Comparison of ENCODE assay signal across 12 mouse cellular contexts in genomic region chr8:87719137-87719815, GRCm38 (mm10).
DNase-seq lines count a peak whose midpoint lies in the region; ATAC-seq and TF ChIP-seq lines count a peak whose summit lies in the region.
"Had no signal": no experiment of that assay in that cellular context is flagged by ENCODE, and none has a peak within 500 bp of the region (broad histone marks: within the 10 kb centered on the region; RNA-seq: fewer than 3 reads in every experiment).

No protein-coding gene starts in this region.

- H3K4me1 ChIP-seq in intestine, embryonic 15.5 days (replicated peaks): peaks cover 19% of the 10 kb centered on the region; the same call in 1 of the 2 replicates
- H3K4me1 ChIP-seq in intestine, postnatal 0 days (replicated peaks; ENCODE audit: control insufficient read depth, insufficient read depth, low read length): no peaks in the 10 kb centered on the region
- peaks cover 64% of the 10 kb centered on the region for H3K4me1 ChIP-seq in embryonic facial prominence, embryonic 14.5 days (ENCODE audit: control insufficient read depth, insufficient read depth, low read length)
- H3K4me1 ChIP-seq in hindbrain, embryonic 16.5 days (ENCODE audit: control insufficient read depth, insufficient read depth, low read depth, low read length): peaks cover 60% of the 10 kb centered on the region
- H3K4me1 ChIP-seq in stomach, embryonic 14.5 days (ENCODE audit: control insufficient read depth, insufficient read depth, low read length): peaks cover 49% of the 10 kb centered on the region

- H3K4me2 ChIP-seq in intestine, embryonic 15.5 days (replicated peaks): no peak overlapping the region
- no peak overlapping the region for H3K4me2 ChIP-seq in intestine, postnatal 0 days (replicated peaks; ENCODE audit: low read depth)
- H3K4me2 ChIP-seq in embryonic facial prominence, embryonic 14.5 days (ENCODE audit: low read depth, low read length): peak overlapping the region; percentile 26; the same call in 1 of the 2 replicates
- H3K4me2 ChIP-seq in hindbrain, embryonic 16.5 days (ENCODE audit: low read length): peak overlapping the region; percentile 25
- no peak overlapping the region for H3K4me2 ChIP-seq in stomach, embryonic 14.5 days (replicated peaks; ENCODE audit: low read depth, low read length)

- H3K27ac ChIP-seq in intestine, embryonic 15.5 days: peak overlapping the region; percentile 14; the same call in 1 of the 2 replicates
- no peak overlapping the region for H3K27ac ChIP-seq in intestine, postnatal 0 days (ENCODE audit: low read depth, low read length)
- H3K27ac ChIP-seq in embryonic facial prominence, embryonic 14.5 days (replicated peaks; ENCODE audit: low read depth, low read length): peak overlapping the region; percentile 79
- H3K27ac ChIP-seq in hindbrain, embryonic 16.5 days (ENCODE audit: low read depth, low read length): peak overlapping the region; percentile 74
- H3K27ac ChIP-seq in stomach, embryonic 14.5 days (ENCODE audit: low read length): peak overlapping the region; percentile 36; the same call in 1 of the 2 replicates
- H3K27ac ChIP-seq: layer of hippocampus, adult 2 months; liver, embryonic 14.5 days had no signal

- H3K27me3 ChIP-seq in intestine, embryonic 15.5 days (replicated peaks): no peaks in the 10 kb centered on the region
- H3K27me3 ChIP-seq in intestine, postnatal 0 days (replicated peaks; ENCODE audit: control insufficient read depth, insufficient read depth, low read length): no peaks in the 10 kb centered on the region
- H3K27me3 ChIP-seq in embryonic facial prominence, embryonic 14.5 days (replicated peaks; ENCODE audit: control insufficient read depth, insufficient read depth, low read length): no peaks in the 10 kb centered on the region
- H3K27me3 ChIP-seq in hindbrain, embryonic 16.5 days (replicated peaks; ENCODE audit: control insufficient read depth, insufficient read depth, low read length): no peaks in the 10 kb centered on the region
- H3K27me3 ChIP-seq in stomach, embryonic 14.5 days (ENCODE audit: control insufficient read depth, insufficient read depth, low read length): no peaks in the 10 kb centered on the region

- TF ChIP-seq CTCF in intestine, postnatal 0 days (IDR thresholded peaks at IDR 0.05; ENCODE audit: low read depth): no peak

- WGBS in intestine, embryonic 15.5 days: 72% methylated on average over 27 of the region's 27 CpGs
- 73% methylated on average over 27 of the region's 27 CpGs for WGBS in intestine, postnatal 0 days
- WGBS in embryonic facial prominence, embryonic 14.5 days: 50% methylated on average over 27 of the region's 27 CpGs
- WGBS in hindbrain, embryonic 16.5 days: 30% methylated on average over 27 of the region's 27 CpGs
- 57% methylated on average over 27 of the region's 27 CpGs for WGBS in stomach, embryonic 14.5 days

- no peak for ATAC-seq in intestine, embryonic 15.5 days
- ATAC-seq in intestine, postnatal 0 days: no peak
- no peak for ATAC-seq in embryonic facial prominence, embryonic 14.5 days (ENCODE audit: low read depth)
- ATAC-seq in hindbrain, embryonic 16.5 days: no peak
- ATAC-seq in stomach, embryonic 14.5 days (ENCODE audit: insufficient number of reproducible peaks, insufficient read depth, low FRiP score, low read depth): no peak
- no peak for ATAC-seq in megakaryocyte progenitor cell, adult 5-6 weeks (replicated peaks; ENCODE audit: poor library complexity)

- no peaks in the 10 kb centered on the region for H3K9me3 ChIP-seq in intestine, embryonic 15.5 days
- no peaks in the 10 kb centered on the region for H3K9me3 ChIP-seq in intestine, postnatal 0 days (ENCODE audit: control insufficient read depth)
- H3K9me3 ChIP-seq in embryonic facial prominence, embryonic 14.5 days (ENCODE audit: control insufficient read depth, low read length): no peaks in the 10 kb centered on the region
- H3K9me3 ChIP-seq in hindbrain, embryonic 16.5 days (ENCODE audit: control insufficient read depth, low read length): no peaks in the 10 kb centered on the region
- H3K9me3 ChIP-seq in stomach, embryonic 14.5 days (ENCODE audit: control insufficient read depth, low read depth, low read length): no peaks in the 10 kb centered on the region

- H3K4me3 ChIP-seq in intestine, embryonic 15.5 days (replicated peaks): no peak overlapping the region
- no peak overlapping the region for H3K4me3 ChIP-seq in intestine, postnatal 0 days (ENCODE audit: low read depth, low read length)
- H3K4me3 ChIP-seq in embryonic facial prominence, embryonic 14.5 days (ENCODE audit: low read depth, low read length): no peak overlapping the region
- no peak overlapping the region for H3K4me3 ChIP-seq in hindbrain, embryonic 16.5 days (ENCODE audit: low read length)
- no peak overlapping the region for H3K4me3 ChIP-seq in stomach, embryonic 14.5 days (ENCODE audit: low read depth, low read length)
- H3K4me3 ChIP-seq: layer of hippocampus, adult 2 months had no signal

- no peak overlapping the region for H3K9ac ChIP-seq in intestine, embryonic 15.5 days
- no peak overlapping the region for H3K9ac ChIP-seq in intestine, postnatal 0 days (ENCODE audit: low read depth, low read length)
- peak overlapping the region; percentile 39 for H3K9ac ChIP-seq in embryonic facial prominence, embryonic 14.5 days (ENCODE audit: low read depth, low read length)
- H3K9ac ChIP-seq in hindbrain, embryonic 16.5 days (ENCODE audit: low read depth, low read length): peak overlapping the region; percentile 30; the same call in 1 of the 2 replicates
- H3K9ac ChIP-seq in stomach, embryonic 14.5 days (replicated peaks; ENCODE audit: low read depth, low read length): no peak overlapping the region
- H3K9ac ChIP-seq: liver, embryonic 14.5 days had no signal

- H3K36me3 ChIP-seq in intestine, embryonic 15.5 days: no peaks in the 10 kb centered on the region
- no peaks in the 10 kb centered on the region for H3K36me3 ChIP-seq in intestine, postnatal 0 days (ENCODE audit: control insufficient read depth, insufficient read depth)
- H3K36me3 ChIP-seq in embryonic facial prominence, embryonic 14.5 days (ENCODE audit: control insufficient read depth, insufficient read depth, low read length): no peaks in the 10 kb centered on the region
- H3K36me3 ChIP-seq in hindbrain, embryonic 16.5 days (ENCODE audit: control insufficient read depth, insufficient read depth, low read length): no peaks in the 10 kb centered on the region
- H3K36me3 ChIP-seq in stomach, embryonic 14.5 days (ENCODE audit: control insufficient read depth, insufficient read depth, low read length): no peaks in the 10 kb centered on the region

- DNase-seq in embryonic facial prominence, embryonic 14.5 days (ENCODE audit: low spot score): peak; percentile 68
- no peak for DNase-seq in layer of hippocampus, adult 18-20 months (ENCODE audit: low spot score in 2 of 2)
- no peak for DNase-seq in embryo, embryonic 10.5 days (ENCODE audit: low spot score)
- DNase-seq: cerebellum, adult 2 months; right cerebral cortex, adult 18-20 months had no signal

Comparison
In these comparisons a context has a peak if more than half of its experiments do, and no peak if none do; other contexts are left out.
1. H3K4me2 ChIP-seq: peak in embryonic facial prominence, embryonic 14.5 days (single experiment) and hindbrain, embryonic 16.5 days (single experiment); none in intestine, embryonic 15.5 days (single experiment), intestine, postnatal 0 days (single experiment) and stomach, embryonic 14.5 days (single experiment).
2. H3K9ac ChIP-seq: peak in embryonic facial prominence, embryonic 14.5 days (single experiment) and hindbrain, embryonic 16.5 days (single experiment); none in intestine, embryonic 15.5 days (single experiment), intestine, postnatal 0 days (single experiment) and stomach, embryonic 14.5 days (single experiment).